Mouse (Mus musculus) heart, adult 2 months (tissue): Measurements from ENCODE around the gene Otud1. TPM values are rescaled to one million over a fixed set of nuclear protein-coding genes. Genes with fewer than 3 reads are reported as not detected.

ENCODE experiments used
- DNase-seq, 2 experiments: peaks; one replicate each; pipeline ENCODE4 v3.0.0; 2021
- H3K27ac ChIP-seq: fragments of 200-600 bp; 2 replicates; pipeline ENCODE4 v1.8.1; 2022
- H3K27me3 ChIP-seq: fragments of 200-500 bp; 2 replicates; pipeline ENCODE4 v1.6.1; 2012; ENCODE audit warnings: mild to moderate bottlenecking, low read length, inconsistent platforms, mixed read lengths; ENCODE audit not compliant: control insufficient read depth, insufficient read depth
- H3K36me3 ChIP-seq: fragments of 200-500 bp; 2 replicates; pipeline ENCODE4 v1.6.1; 2012; ENCODE audit warnings: low read length, inconsistent platforms; ENCODE audit not compliant: control insufficient read depth, insufficient read depth
- H3K4me1 ChIP-seq: fragments of 200-500 bp; 2 replicates; pipeline ENCODE4 v1.6.1; 2011; ENCODE audit warnings: low read length; ENCODE audit not compliant: control insufficient read depth, insufficient read depth
- H3K4me3 ChIP-seq: fragments of 200-600 bp; 2 replicates; pipeline ENCODE4 v1.8.1; 2022
- H3K79me2 ChIP-seq: fragments of 200-500 bp; replicated peaks from 2 replicates; pipeline ENCODE4 v1.6.1; 2012; ENCODE audit warnings: mild to moderate bottlenecking, inconsistent platforms, low read length, moderate library complexity, mixed read lengths; ENCODE audit not compliant: control insufficient read depth, insufficient read depth
- H3K9ac ChIP-seq: fragments of 200-500 bp; 2 replicates; pipeline ENCODE4 v1.6.1; 2012; ENCODE audit warnings: low read depth, mild to moderate bottlenecking, control low read depth, inconsistent platforms, low read length, mixed read lengths
- CTCF ChIP-seq: fragments of 200-600 bp; IDR thresholded peaks from 2 replicates; pipeline ENCODE4 v1.8.1; 2022; ENCODE audit warnings: antibody characterized with exemption, mild to moderate bottlenecking, moderate library complexity
- EP300 ChIP-seq: fragments of 200-500 bp; IDR thresholded peaks from 2 replicates; pipeline ENCODE4 v1.6.1; 2011; ENCODE audit warnings: low read depth, low read length, control low read depth; ENCODE audit not compliant: insufficient read depth
- POLR2A ChIP-seq: fragments of 200-500 bp; IDR thresholded peaks from 2 replicates; pipeline ENCODE4 v1.6.1; 2011; ENCODE audit warnings: mild to moderate bottlenecking, low read depth, low read length, control low read depth; ENCODE audit not compliant: insufficient read depth
- WGBS: fragments of 180-500 bp; shearing (Covaris S2); methylation state at CpG from one replicate; pipeline ENCODE4 v1.1.7; 2018; 5-methylcytosine and 5-hydroxymethylcytosine counted together
- intact Hi-C: fragments of 180-260 bp; cut with DNase I; formaldehyde crosslinking; loops from one replicate; pipeline ENCODE4 v1.15.1; 2025
- polyA plus RNA-seq: library from polyadenylated mRNA; depleted of rRNA; stranded (reverse); fragments of >200 nt; gene quantifications from 2 replicates; pipeline ENCODE4 v1.2.3, GENCODE M21; 2012
- total RNA-seq, 2 experiments: library from RNA; stranded (reverse); gene quantifications; 2 replicates each; pipeline ENCODE4 v1.2.3; 2021

The Otud1 gene
- total and polyA plus RNA-seq, 3 experiments, result 5.0 to 27.6 (median 22.6) TPM

- no peaks in the 10 kb centered on the region for H3K4me1 ChIP-seq
- H3K9ac ChIP-seq, result no peak overlapping the region
- H3K79me2 ChIP-seq, result no peaks in the 10 kb centered on the region
- no peaks in the 10 kb centered on the region for H3K36me3 ChIP-seq
- 73% methylated on average over 4 of the region's 4 CpGs for WGBS
- no peak for TF ChIP-seq CTCF
- H3K4me3 ChIP-seq, result no peak overlapping the region
- no peak overlapping the region for H3K27ac ChIP-seq
- H3K27me3 ChIP-seq, result no peaks in the 10 kb centered on the region
- intact Hi-C loops, result no loop called here
- DNase-seq, result no peak
These were observed 29.5 kb upstream of the Otud1 start for GRCm38 (mm10) chr2:19627920-19628608.

- TF ChIP-seq EP300, result no peak
- Histone ChIP-seq H3K9ac (no peak overlapping the region), H3K79me2 (no peaks in the 10 kb centered on the region), H3K27me3 (no peaks in the 10 kb centered on the region), H3K36me3 (no peaks in the 10 kb centered on the region), H3K4me1 (no peaks in the 10 kb centered on the region), H3K4me3 (no peak overlapping the region), H3K27ac (no peak overlapping the region)
- DNase-seq, result no peak
- 62% methylated on average over 1 of the region's 1 CpGs for WGBS
- intact Hi-C loops, result no loop called here
These were observed 27.0 kb upstream of the Otud1 start for GRCm38 (mm10) chr2:19630544-19630943.

- no peak overlapping the region for H3K4me3 ChIP-seq
- H3K4me1 ChIP-seq, result no peaks in the 10 kb centered on the region
- no peak for DNase-seq
- no peaks in the 10 kb centered on the region for H3K79me2 ChIP-seq
- intact Hi-C loops, result no loop called here
- no peaks in the 10 kb centered on the region for H3K27me3 ChIP-seq
- no peaks in the 10 kb centered on the region for H3K36me3 ChIP-seq
- TF ChIP-seq EP300 (no peak), CTCF (no peak), POLR2A (no peak)
- H3K27ac ChIP-seq, result no peak overlapping the region
- 80% methylated on average over 2 of the region's 2 CpGs for WGBS
- no peak overlapping the region for H3K9ac ChIP-seq
These were observed 24.1 kb upstream of the Otud1 start for GRCm38 (mm10) chr2:19633406-19633920.

GRCm38 (mm10) chr2:19645182-19645581 is 12.4 kb upstream of the Otud1 start:
- intact Hi-C loops, result loop anchor here (5.0 kb wide), 1 partner anchor 33 kb away; no protein-coding TSS in a partner anchor
- H3K27ac ChIP-seq, result no peak overlapping the region
- no peak overlapping the region for H3K9ac ChIP-seq
- no peak overlapping the region for H3K4me3 ChIP-seq
- 66% methylated on average over 2 of the region's 2 CpGs for WGBS
- no peak for TF ChIP-seq POLR2A
- no peak for TF ChIP-seq CTCF
- TF ChIP-seq EP300, result no peak
- H3K79me2 ChIP-seq, result no peaks in the 10 kb centered on the region
- DNase-seq, result no peak
- H3K4me1 ChIP-seq, result peaks cover 1% of the 10 kb centered on the region; the same call in 1 of the 2 replicates
- H3K36me3 ChIP-seq, result no peaks in the 10 kb centered on the region
- no peaks in the 10 kb centered on the region for H3K27me3 ChIP-seq

- Histone ChIP-seq H3K4me3 (no peak overlapping the region), H3K4me1 (peaks cover 1% of the 10 kb centered on the region; the same call in 1 of the 2 replicates), H3K27ac (no peak overlapping the region), H3K36me3 (no peaks in the 10 kb centered on the region), H3K27me3 (no peaks in the 10 kb centered on the region), H3K9ac (no peak overlapping the region), H3K79me2 (no peaks in the 10 kb centered on the region)
- 51% methylated on average over 4 of the region's 4 CpGs for WGBS
- TF ChIP-seq CTCF (no peak), EP300 (no peak), POLR2A (no peak)
- no peak for DNase-seq
- intact Hi-C loops, result loop anchor here (5.0 kb wide), 1 partner anchor 34 kb away; no protein-coding TSS in a partner anchor
These were observed 11.4 kb upstream of the Otud1 start for GRCm38 (mm10) chr2:19646144-19646543.

GRCm38 (mm10) chr2:19646910-19647309 is 10.6 kb upstream of the Otud1 start:
- 7% methylated on average over 1 of the region's 1 CpGs for WGBS
- TF ChIP-seq POLR2A, result no peak
- no peak for TF ChIP-seq EP300
- TF ChIP-seq CTCF, result no peak
- Histone ChIP-seq H3K79me2 (no peaks in the 10 kb centered on the region), H3K36me3 (no peaks in the 10 kb centered on the region), H3K27me3 (no peaks in the 10 kb centered on the region), H3K4me3 (no peak overlapping the region), H3K27ac (peak overlapping the region; percentile 20; the same call in 1 of the 2 replicates), H3K4me1 (peaks cover 1% of the 10 kb centered on the region; the same call in 1 of the 2 replicates), H3K9ac (no peak overlapping the region)
- peak; percentile 35 to 38 for DNase-seq
- intact Hi-C loops, result loop anchor here (5.0 kb wide), 1 partner anchor 35 kb away; no protein-coding TSS in a partner anchor
